Mouse (Mus musculus): ENCODE measurements around the gene Dhps. TPM values are rescaled to one million over a fixed set of nuclear protein-coding genes. Genes with fewer than 3 reads are reported as not detected.
A peak's percentile ranks its signal among the peaks of the same experiment; 100 is the strongest.

Dhps gene
- total and polyA plus RNA-seq, 3 experiments = 44.7 to 88.5 (median 60.1) TPM

- TF ChIP-seq TBP (conservative IDR thresholded peaks at IDR 0.05; ENCODE audit: low read depth, low read length) (0 out of 2 replicates have a peak, but pooled peaks have one; percentile 61), MAZ (IDR thresholded peaks at IDR 0.05; ENCODE audit: low read depth, low read length) (no peak), ELF1 (IDR thresholded peaks at IDR 0.05; ENCODE audit: low read depth, low read length) (peak; percentile 76), SMC3 (IDR thresholded peaks at IDR 0.05; ENCODE audit: low read depth, low read length) (no peak), ZMIZ1 (IDR thresholded peaks at IDR 0.05; ENCODE audit: low read depth, low read length) (peak; percentile 88), SIN3A (IDR thresholded peaks at IDR 0.05; ENCODE audit: low read length) (peak; percentile 72), CHD1 (IDR thresholded peaks at IDR 0.05; ENCODE audit: low read depth, low read length) (no peak), RCOR1 (conservative IDR thresholded peaks at IDR 0.05; ENCODE audit: low read depth, low read length) (no peak), RAD21 (IDR thresholded peaks at IDR 0.05; ENCODE audit: low read depth, low read length) (no peak), HCFC1 (IDR thresholded peaks at IDR 0.05; ENCODE audit: low read depth, low read length) (peak; percentile 71)
These were observed 11.7 kb downstream of the Dhps start, which contains the start of gene Man2b1 (continued) for GRCm38 (mm10) chr8:85083108-85083813.

DNA sequence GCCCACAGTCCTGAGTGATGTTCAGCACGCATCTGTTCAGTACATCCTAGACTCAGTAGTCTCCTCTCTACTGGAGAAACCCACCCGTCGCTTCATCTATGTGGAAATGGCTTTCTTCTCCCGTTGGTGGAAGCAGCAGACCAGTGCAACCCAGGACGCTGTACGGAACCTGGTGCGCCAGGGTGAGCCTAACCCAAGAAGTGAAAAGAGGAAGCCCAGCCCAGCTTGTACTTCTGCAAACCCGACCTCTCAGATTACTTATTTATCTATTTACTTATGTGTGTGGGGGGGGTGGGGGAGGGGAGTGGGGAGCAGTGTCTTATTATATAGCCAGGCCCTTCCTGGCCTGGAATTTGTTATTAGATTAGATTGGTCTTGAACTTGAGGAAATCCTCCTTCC is 13.1 kb downstream of the Dhps start:
- H3K4me1 ChIP-seq (ENCODE audit: control insufficient read depth in 1 of 2, insufficient read depth in 2 of 2) = peaks cover 7 to 35% of the 10 kb centered on the region in 2 experiments; a peak in 3 of 4 replicates
- no peak overlapping the region for H3K4me3 ChIP-seq (replicated peaks in 1 of 3; ENCODE audit: low read depth in 2 of 3, low read length in 2 of 3, poor library complexity in 1 of 3)
- no peaks in the 10 kb centered on the region for H3K9me3 ChIP-seq (replicated peaks; ENCODE audit: low read length)
- no peaks in the 10 kb centered on the region for H3K27me3 ChIP-seq (replicated peaks)
- dilution Hi-C loops (cut with MboI; ENCODE audit: extremely low pct_ligation_motif_present, extremely low pct_unique_long_range_greater_than_20kb, low sequenced_read_pairs) = no loop called here
- no peak overlapping the region for H3K9ac ChIP-seq (ENCODE audit: insufficient read depth, low read depth)
- peak overlapping the region; percentile 89; the same call in 1 of the 2 replicates for H3K4me2 ChIP-seq (ENCODE audit: insufficient read depth, low read depth, poor library complexity, severe bottlenecking)
- DNase-seq (ENCODE audit: extremely low read depth) = no peak
- H3K79me2 ChIP-seq (replicated peaks; ENCODE audit: control insufficient read depth, extremely low read depth, insufficient read depth, poor library complexity, severe bottlenecking) = peaks cover 16% of the 10 kb centered on the region
- in situ Hi-C loops (cut with MboI; ENCODE audit: low pct_ligation_motif_present, low pct_unique_long_range_greater_than_20kb, low sequenced_read_pairs) = no loop called here
- TF ChIP-seq CHD1 (IDR thresholded peaks at IDR 0.05; ENCODE audit: low read depth, low read length) = no peak
- no peak for TF ChIP-seq BHLHE40 (IDR thresholded peaks at IDR 0.05; ENCODE audit: low read depth, low read length)
- TF ChIP-seq E2F4 (IDR thresholded peaks at IDR 0.05; ENCODE audit: insufficient replicate concordance, low read depth, low read length) = no peak
- TF ChIP-seq NELFE (IDR thresholded peaks at IDR 0.05; ENCODE audit: low read depth, low read length) = no peak
- peaks cover 35 to 47% of the 10 kb centered on the region in 2 experiments for H3K36me3 ChIP-seq (replicated peaks in 1 of 2; ENCODE audit: control insufficient read depth in 1 of 2, insufficient read depth in 1 of 2, low read length in 1 of 2)
- no peak overlapping the region for H3K27ac ChIP-seq (ENCODE audit: insufficient read depth, low read depth)

DNA sequence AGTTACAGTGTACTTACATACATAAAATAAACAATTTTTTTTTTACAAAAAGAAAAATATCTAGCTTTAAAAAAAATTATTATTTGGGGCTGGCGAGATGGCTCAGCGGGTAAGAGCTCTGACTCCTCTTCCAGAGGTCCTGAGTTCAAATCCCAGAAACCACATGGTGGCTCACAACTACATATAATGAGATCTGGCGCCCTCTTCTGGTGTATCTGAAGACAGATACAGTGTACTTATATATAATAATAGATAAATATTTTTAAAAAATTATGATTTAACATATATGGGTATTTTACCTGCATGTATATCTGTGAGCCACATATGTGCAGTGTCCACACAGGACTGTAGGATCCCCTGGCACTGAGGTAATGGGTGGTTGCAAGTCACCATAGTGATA is 14.7 kb downstream of the Dhps start:
- H3K36me3 ChIP-seq (replicated peaks in 1 of 2; ENCODE audit: control insufficient read depth in 1 of 2, insufficient read depth in 1 of 2, low read length in 1 of 2) = peaks cover 41 to 52% of the 10 kb centered on the region in 2 experiments
- H3K27ac ChIP-seq (ENCODE audit: insufficient read depth, low read depth) = no peak overlapping the region
- H3K27me3 ChIP-seq (replicated peaks) = no peaks in the 10 kb centered on the region
- peaks cover 16% of the 10 kb centered on the region for H3K79me2 ChIP-seq (replicated peaks; ENCODE audit: control insufficient read depth, extremely low read depth, insufficient read depth, poor library complexity, severe bottlenecking)
- DNase-seq (ENCODE audit: extremely low read depth) = no peak
- no peak overlapping the region for H3K9ac ChIP-seq (ENCODE audit: insufficient read depth, low read depth)
- H3K4me1 ChIP-seq (ENCODE audit: control insufficient read depth in 1 of 2, insufficient read depth in 2 of 2) = peaks cover 7 to 32% of the 10 kb centered on the region in 2 experiments; a peak in 3 of 4 replicates
- dilution Hi-C loops (cut with MboI; ENCODE audit: extremely low pct_ligation_motif_present, extremely low pct_unique_long_range_greater_than_20kb, low sequenced_read_pairs) (no loop called here), in situ Hi-C loops (cut with MboI; ENCODE audit: low pct_ligation_motif_present, low pct_unique_long_range_greater_than_20kb, low sequenced_read_pairs) (no loop called here)
- H3K4me2 ChIP-seq (ENCODE audit: insufficient read depth, low read depth, poor library complexity, severe bottlenecking) = no peak overlapping the region
- no peak overlapping the region for H3K4me3 ChIP-seq (replicated peaks in 1 of 3; ENCODE audit: low read depth in 2 of 3, low read length in 2 of 3, poor library complexity in 1 of 3)
- H3K9me3 ChIP-seq (replicated peaks; ENCODE audit: low read length) = no peaks in the 10 kb centered on the region
- TF ChIP-seq NRF1 (IDR thresholded peaks at IDR 0.05; ENCODE audit: low read depth, low read length) (no peak), CTCF (conservative IDR thresholded peaks at IDR 0.05 in 1 of 2, IDR thresholded peaks at IDR 0.05 in 1 of 2; ENCODE audit: low read depth in 2 of 2, low read length in 2 of 2) (peak in 1 of 2 experiments; percentile 45; a peak in 2 of 4 replicates), RAD21 (IDR thresholded peaks at IDR 0.05; ENCODE audit: low read depth, low read length) (peak; percentile 11), PAX5 (IDR thresholded peaks at IDR 0.05; ENCODE audit: low read length) (no peak), MYC (IDR thresholded peaks at IDR 0.05; ENCODE audit: low read depth, low read length) (no peak), TCF12 (IDR thresholded peaks at IDR 0.05; ENCODE audit: low read depth, low read length) (no peak)
